Mouse (Mus musculus) right cerebral cortex, postnatal 14 days (tissue): Measurements from ENCODE around the gene Fam131c.

Experiments used
- DNase-seq: peaks from one replicate; pipeline ENCODE4 v3.0.0; 2022

The Fam131c gene

GRCm38 (mm10) chr4:141415924-141416323 lies 47.9 kb downstream of the Fam131c start, which contains the start of gene Clcnkb:
Clcnkb (minus strand) TSS chr4:141416014.
- DNase-seq = no peak

- no peak for DNase-seq
Measured at GRCm38 (mm10) chr4:141419398-141420191, 51.6 kb downstream of the Fam131c start.

GRCm38 (mm10) chr4:141420192-141420829 lies 52.3 kb downstream of the Fam131c start, which contains the start of gene Hspb7:
Hspb7 (plus strand) TSS chr4:141420779.
- no peak for DNase-seq

- no peak for DNase-seq
Measured at GRCm38 (mm10) chr4:141420886-141421285, 52.9 kb downstream of the Fam131c start.

- DNase-seq = no peak
Measured at GRCm38 (mm10) chr4:141421423-141421822, 53.4 kb downstream of the Fam131c start.

GRCm38 (mm10) chr4:141422841-141423240 lies 54.8 kb downstream of the Fam131c start:
- no peak for DNase-seq

- DNase-seq = no peak
Measured at GRCm38 (mm10) chr4:141423288-141423687, 55.3 kb downstream of the Fam131c start.

- DNase-seq = no peak
Measured at GRCm38 (mm10) chr4:141423691-141424431, 55.8 kb downstream of the Fam131c start.

- DNase-seq = peak; percentile 67
Measured at GRCm38 (mm10) chr4:141425484-141426479, 57.8 kb downstream of the Fam131c start.

- no peak for DNase-seq
Measured at GRCm38 (mm10) chr4:141426796-141427745, 59.1 kb downstream of the Fam131c start.

GRCm38 (mm10) chr4:141427921-141428320 lies 59.9 kb downstream of the Fam131c start:
- DNase-seq = no peak

GRCm38 (mm10) chr4:141429381-141429780 lies 61.4 kb downstream of the Fam131c start:
- no peak for DNase-seq

- no peak for DNase-seq
Measured at GRCm38 (mm10) chr4:141429847-141430246, 61.8 kb downstream of the Fam131c start.

GRCm38 (mm10) chr4:141430997-141431396 lies 63.0 kb downstream of the Fam131c start:
- peak; percentile 56 for DNase-seq

- DNase-seq = no peak
Measured at GRCm38 (mm10) chr4:141432666-141433065, 64.6 kb downstream of the Fam131c start.

- no peak for DNase-seq
Measured at GRCm38 (mm10) chr4:141433191-141433590, 65.2 kb downstream of the Fam131c start.
